Mouse (Mus musculus) MEL (cell line): ENCODE data around the gene Peg10. TPM values are rescaled to one million over a fixed set of nuclear protein-coding genes. Genes with fewer than 3 reads are reported as not detected.

Source experiments
- DNase-seq: peaks from one replicate; pipeline ENCODE4 v3.0.0; 2011; ENCODE audit warnings: low read depth, low spot score
- H3K27ac ChIP-seq: 2 replicates; pipeline ENCODE4 v1.5.1; 2012; ENCODE audit warnings: low read depth, mild to moderate bottlenecking, control low read depth, low read length, moderate library complexity; ENCODE audit not compliant: control insufficient read depth
- H3K27me3 ChIP-seq, 2 experiments: fragments of 150-350 bp in 1 of 2; sonication (generic) in 1 of 2; 2 replicates each; pipeline ENCODE4 v1.6.1; 2012; ENCODE audit warnings: low read length in 2 of 2, mild to moderate bottlenecking in 2 of 2, improper control_type of control experiment in 1 of 2, moderate library complexity in 1 of 2; ENCODE audit not compliant: insufficient read depth in 2 of 2, control insufficient read depth in 1 of 2
- H3K36me3 ChIP-seq, 2 experiments: 2 replicates each; pipeline ENCODE4 v1.6.1; 2012 to 2014; ENCODE audit warnings: low read length in 2 of 2, improper control_type of control experiment in 1 of 2, inconsistent platforms in 1 of 2, mild to moderate bottlenecking in 1 of 2; ENCODE audit not compliant: insufficient read depth in 2 of 2, control insufficient read depth in 1 of 2
- H3K4me1 ChIP-seq, 2 experiments: fragments of 150-350 bp in 1 of 2; sonication (generic) in 1 of 2; 2 replicates each; pipeline ENCODE4 v1.6.1; 2012; ENCODE audit warnings: low read length in 2 of 2, improper control_type of control experiment in 1 of 2, mild to moderate bottlenecking in 1 of 2; ENCODE audit not compliant: insufficient read depth in 2 of 2, control insufficient read depth in 1 of 2
- H3K4me3 ChIP-seq, 2 experiments: fragments of 150-350 bp in 1 of 2; sonication (generic) in 1 of 2; 2 replicates each; pipeline ENCODE4 v1.5.1; 2012; ENCODE audit warnings: low read depth in 2 of 2, low read length in 2 of 2, mild to moderate bottlenecking in 2 of 2, moderate library complexity in 2 of 2, control low read depth in 1 of 2, improper control_type of control experiment in 1 of 2; ENCODE audit not compliant: control insufficient read depth in 1 of 2, insufficient read depth in 1 of 2
- H3K79me2 ChIP-seq: 2 replicates; pipeline ENCODE4 v1.6.1; 2012; ENCODE audit warnings: mild to moderate bottlenecking, low read length, moderate library complexity; ENCODE audit not compliant: control insufficient read depth, poor library complexity, insufficient read depth
- H3K9ac ChIP-seq: 2 replicates; pipeline ENCODE4 v1.6.1; 2012; ENCODE audit warnings: low read depth, mild to moderate bottlenecking, control low read depth, low read length, moderate library complexity; ENCODE audit not compliant: control insufficient read depth, poor library complexity, severe bottlenecking
- H3K9me3 ChIP-seq: fragments of 150-350 bp; sonication (generic); replicated peaks from 2 replicates; pipeline ENCODE4 v1.6.1; 2012; ENCODE audit warnings: mild to moderate bottlenecking, low read length, improper control_type of control experiment, moderate library complexity; ENCODE audit not compliant: insufficient read depth
- BHLHE40 ChIP-seq: IDR thresholded peaks from 2 replicates; pipeline ENCODE4 v1.6.1; 2012; ENCODE audit warnings: low read depth, mild to moderate bottlenecking, inconsistent platforms, low read length, improper control_type of control experiment, borderline replicate concordance
- CHD2 ChIP-seq: IDR thresholded peaks from 2 replicates; pipeline ENCODE4 v1.6.1; 2011; ENCODE audit warnings: low read length, improper control_type of control experiment
- EP300 ChIP-seq, 2 experiments: IDR thresholded peaks; 2 replicates each; pipeline ENCODE4 v1.6.1; 2011; ENCODE audit warnings: improper control_type of control experiment in 2 of 2, low read length in 2 of 2, low read depth in 1 of 2, mild to moderate bottlenecking in 1 of 2
- GABPA ChIP-seq: IDR thresholded peaks from 2 replicates; pipeline ENCODE4 v1.6.1; 2012; ENCODE audit warnings: low read depth, mild to moderate bottlenecking, inconsistent platforms, low read length, improper control_type of control experiment, moderate library complexity
- HCFC1 ChIP-seq: IDR thresholded peaks from 2 replicates; pipeline ENCODE4 v1.6.1; 2012; ENCODE audit warnings: low read depth, mild to moderate bottlenecking, inconsistent platforms, low read length, improper control_type of control experiment, moderate library complexity
- JUND ChIP-seq: IDR thresholded peaks from 2 replicates; pipeline ENCODE4 v1.6.1; 2011; ENCODE audit warnings: low read depth, mild to moderate bottlenecking, improper control_type of control experiment, low read length
- KAT2A ChIP-seq: conservative IDR thresholded peaks from 2 replicates; pipeline ENCODE4 v1.6.1; 2012; ENCODE audit warnings: low read depth, low read length, improper control_type of control experiment, inconsistent platforms
- MAFK ChIP-seq: IDR thresholded peaks from 2 replicates; pipeline ENCODE4 v1.6.1; 2011; ENCODE audit warnings: low read depth, mild to moderate bottlenecking, low read length, improper control_type of control experiment, borderline replicate concordance
- MAX ChIP-seq: IDR thresholded peaks from 2 replicates; pipeline ENCODE4 v1.6.1; 2011; ENCODE audit warnings: low read length, improper control_type of control experiment
- MEF2A ChIP-seq: IDR thresholded peaks from 2 replicates; pipeline ENCODE4 v1.6.1; 2014; ENCODE audit warnings: low read depth, mild to moderate bottlenecking, inconsistent platforms, low read length, improper control_type of control experiment; ENCODE audit not compliant: poor library complexity, insufficient replicate concordance, severe bottlenecking; ENCODE audit errors: extremely low read depth
- MYC ChIP-seq: IDR thresholded peaks from 2 replicates; pipeline ENCODE4 v1.6.1; 2011; ENCODE audit warnings: low read depth, mild to moderate bottlenecking, low read length, improper control_type of control experiment, moderate library complexity
- NELFE ChIP-seq: IDR thresholded peaks from 2 replicates; pipeline ENCODE4 v1.6.1; 2011; ENCODE audit warnings: low read depth, low read length, improper control_type of control experiment
- POLR2A ChIP-seq, 2 experiments: IDR thresholded peaks; 2 replicates each; pipeline ENCODE4 v1.6.1; 2011 to 2012; ENCODE audit warnings: low read length in 2 of 2, mild to moderate bottlenecking in 2 of 2, control low read depth in 1 of 2, improper control_type of control experiment in 1 of 2, low read depth in 1 of 2, moderate library complexity in 1 of 2; ENCODE audit not compliant: control insufficient read depth in 1 of 2, insufficient read depth in 1 of 2, poor library complexity in 1 of 2
- RAD21 ChIP-seq: IDR thresholded peaks from 2 replicates; pipeline ENCODE4 v1.6.1; 2011; ENCODE audit warnings: mild to moderate bottlenecking, low read depth, low read length, improper control_type of control experiment
- SIN3A ChIP-seq: IDR thresholded peaks from 2 replicates; pipeline ENCODE4 v1.6.1; 2012; ENCODE audit warnings: low read length, improper control_type of control experiment, inconsistent platforms
- SMC3 ChIP-seq: IDR thresholded peaks from 2 replicates; pipeline ENCODE4 v1.6.1; 2011; ENCODE audit warnings: low read depth, low read length, improper control_type of control experiment
- TCF12 ChIP-seq: IDR thresholded peaks from 2 replicates; pipeline ENCODE4 v1.6.1; 2014; ENCODE audit warnings: low read depth, mild to moderate bottlenecking, inconsistent platforms, low read length, improper control_type of control experiment, moderate library complexity
- UBTF ChIP-seq: IDR thresholded peaks from 2 replicates; pipeline ENCODE4 v1.6.1; 2012; ENCODE audit warnings: low read depth, mild to moderate bottlenecking, inconsistent platforms, low read length, improper control_type of control experiment, moderate library complexity, borderline replicate concordance; ENCODE audit not compliant: insufficient read depth
- ZKSCAN1 ChIP-seq: IDR thresholded peaks from 2 replicates; pipeline ENCODE4 v1.6.1; 2012; ENCODE audit warnings: low read depth, mild to moderate bottlenecking, inconsistent platforms, low read length, improper control_type of control experiment, moderate library complexity
- ZMIZ1 ChIP-seq: IDR thresholded peaks from 2 replicates; pipeline ENCODE4 v1.6.1; 2012; ENCODE audit warnings: low read depth, mild to moderate bottlenecking, inconsistent platforms, low read length, improper control_type of control experiment, moderate library complexity
- ZNF384 ChIP-seq: IDR thresholded peaks from 2 replicates; pipeline ENCODE4 v1.6.1; 2012; ENCODE audit warnings: low read depth, mild to moderate bottlenecking, inconsistent platforms, low read length, improper control_type of control experiment
- polyA plus RNA-seq, 2 experiments: library from polyadenylated mRNA; stranded (reverse) in 1 of 2; unstranded in 1 of 2; fragments of >175 nt in 1 of 2; fragments of >200 nt in 1 of 2; gene quantifications; 2 replicates each; pipeline versions ENCODE4 v1.2.1 to v1.2.4; 2012; ENCODE audit warnings: low replicate concordance in 2 of 2, low read depth in 1 of 2; ENCODE audit not compliant: insufficient read length in 2 of 2, insufficient read depth in 1 of 2, missing spikeins in 1 of 2
- total RNA-seq: library from RNA; depleted of rRNA; stranded (reverse); fragments of 300-350 nt; gene quantifications from 2 replicates; pipeline ENCODE4 v1.2.3, GENCODE M21; 2012

Gene Peg10
- total and polyA plus RNA-seq, 3 experiments: not detected

DNA sequence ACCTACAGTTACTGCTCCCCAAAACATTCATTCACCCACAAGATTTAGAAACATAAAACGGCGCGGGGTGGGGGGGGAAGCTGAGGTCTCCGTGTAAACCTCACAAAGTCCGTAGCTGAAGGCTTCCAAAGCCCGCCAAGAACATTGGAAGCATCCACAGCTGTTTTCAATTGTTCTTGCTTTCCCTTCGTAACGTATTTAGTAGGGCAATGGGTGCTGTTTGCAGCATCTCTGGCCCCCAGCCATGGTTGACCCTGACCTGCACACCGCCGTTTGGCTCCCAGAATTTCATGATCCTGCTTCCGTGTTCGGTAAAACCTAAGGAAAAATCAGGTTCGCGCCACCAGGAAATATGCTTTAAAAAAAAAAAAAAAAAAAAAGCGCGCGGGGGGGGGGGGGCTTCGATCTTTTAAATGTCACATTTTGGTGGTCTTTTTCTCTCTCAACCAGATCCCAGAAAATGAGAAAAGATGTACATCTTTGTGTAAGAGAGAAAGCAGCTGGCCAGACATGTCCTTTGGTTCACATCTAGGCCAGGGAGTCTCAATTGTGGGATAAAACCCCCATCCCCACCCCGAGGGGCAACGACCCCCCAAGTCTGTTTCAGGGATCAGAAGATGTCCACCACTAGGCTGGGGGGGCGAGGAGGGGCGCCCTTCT is 940 bp upstream of the Peg10 start:
- Histone ChIP-seq H3K27ac (no peak overlapping the region), H3K4me3 (no peak overlapping the region), H3K4me1 (no peaks in the 10 kb centered on the region), H3K9ac (no peak overlapping the region), H3K27me3 (peaks cover 0 to 4% of the 10 kb centered on the region in 2 experiments; a peak in 3 of 4 replicates), H3K9me3 (no peaks in the 10 kb centered on the region), H3K36me3 (no peaks in the 10 kb centered on the region), H3K79me2 (no peaks in the 10 kb centered on the region)
- no peak for DNase-seq
- no peak for TF ChIP-seq JUND
- TF ChIP-seq BHLHE40: no peak
- no peak for TF ChIP-seq MYC
- TF ChIP-seq TCF12: no peak
- TF ChIP-seq UBTF: no peak
- no peak for TF ChIP-seq GABPA
- no peak for TF ChIP-seq EP300 (IDR thresholded peaks at IDR 0.05; ENCODE audit: low read depth in 1 of 2, low read length in 2 of 2)
- no peak for TF ChIP-seq CHD2
- no peak for TF ChIP-seq POLR2A (IDR thresholded peaks at IDR 0.05; ENCODE audit: control insufficient read depth in 1 of 2, insufficient read depth in 1 of 2, low read depth in 1 of 2, low read length in 2 of 2, poor library complexity in 1 of 2)
- no peak for TF ChIP-seq MAX
- no peak for TF ChIP-seq ZNF384
- TF ChIP-seq SMC3: no peak
- no peak for TF ChIP-seq RAD21
- no peak for TF ChIP-seq NELFE
- no peak for TF ChIP-seq HCFC1
- no peak for TF ChIP-seq SIN3A
- TF ChIP-seq ZKSCAN1: no peak

DNA sequence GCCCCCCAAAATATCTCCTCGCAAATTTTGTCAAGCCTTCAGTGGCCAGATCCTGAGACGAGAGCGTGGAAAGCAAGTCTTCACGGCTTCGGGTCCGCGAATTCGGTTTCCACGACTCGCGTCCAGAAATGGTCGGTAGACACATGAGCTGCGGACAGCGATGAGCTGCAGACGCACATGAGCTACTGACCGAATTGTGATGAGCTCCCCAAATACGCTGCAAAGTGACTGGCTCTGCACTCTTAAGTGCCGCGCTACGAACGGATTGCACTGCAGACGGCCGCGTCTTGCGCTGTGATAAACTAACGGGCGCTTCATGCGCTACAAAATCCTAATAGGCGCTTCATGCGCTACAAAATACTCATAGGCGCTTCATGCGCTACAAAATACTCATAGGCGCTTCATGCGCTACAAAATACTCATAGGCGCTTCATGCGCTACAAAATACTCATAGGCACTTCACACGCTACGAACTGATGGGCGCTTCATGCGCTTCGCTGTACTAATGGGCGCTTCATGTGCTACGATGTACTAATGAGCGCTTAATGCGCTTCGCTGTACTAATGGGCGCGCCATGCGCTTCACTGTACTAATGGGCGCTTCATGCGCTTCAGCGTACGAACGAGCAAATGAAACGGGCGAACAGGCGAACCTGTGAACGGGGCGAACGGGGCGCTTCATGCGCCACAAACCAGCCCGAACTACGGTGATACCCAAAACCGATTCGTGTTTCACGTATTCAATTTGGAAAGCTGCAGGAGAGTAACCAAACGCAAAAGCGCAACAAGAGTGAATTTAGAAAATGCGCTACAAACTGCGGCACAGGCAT is 785 bp downstream of the Peg10 start:
- H3K27me3 ChIP-seq: peaks cover 0 to 4% of the 10 kb centered on the region in 2 experiments; a peak in 3 of 4 replicates
- TF ChIP-seq HCFC1: no peak
- no peak for TF ChIP-seq MAFK
- no peak for TF ChIP-seq MYC
- TF ChIP-seq KAT2A: no peak
- no peak for TF ChIP-seq CHD2
- TF ChIP-seq ZMIZ1: no peak
- no peak for TF ChIP-seq RAD21
- TF ChIP-seq MEF2A: no peak
- TF ChIP-seq, all 39 proteins: peak for 0
- Histone ChIP-seq H3K27ac (no peak overlapping the region), H3K4me1 (no peaks in the 10 kb centered on the region), H3K79me2 (no peaks in the 10 kb centered on the region), H3K9ac (no peak overlapping the region), H3K4me3 (no peak overlapping the region), H3K36me3 (no peaks in the 10 kb centered on the region), H3K9me3 (no peaks in the 10 kb centered on the region)
- DNase-seq: no peak
